Mouse (Mus musculus) cortical plate, adult 2 months (tissue): ENCODE results near the gene Setd1a. TPM values are rescaled to one million over a fixed set of nuclear protein-coding genes. Genes with fewer than 3 reads are reported as not detected.
"Not testable (repeated sequence)": the region's sequence is repeated elsewhere in the genome, so short reads cannot be mapped to it uniquely, and the experiment has no call there.

Experiments
- H3K27ac ChIP-seq: fragments of 200-500 bp; 2 replicates; pipeline ENCODE4 v1.5.1; 2012; ENCODE audit warnings: low read length, control low read depth, inconsistent platforms; ENCODE audit not compliant: insufficient read depth
- H3K4me1 ChIP-seq: fragments of 200-500 bp; 2 replicates; pipeline ENCODE4 v1.6.1; 2011; ENCODE audit warnings: low read length; ENCODE audit not compliant: control insufficient read depth, insufficient read depth
- H3K4me3 ChIP-seq: fragments of 200-500 bp; 2 replicates; pipeline ENCODE4 v1.5.1; 2011; ENCODE audit warnings: mild to moderate bottlenecking, low read length, control low read depth; ENCODE audit not compliant: insufficient read depth
- CTCF ChIP-seq: fragments of 200-500 bp; IDR thresholded peaks from 2 replicates; pipeline ENCODE4 v1.5.1; 2011; ENCODE audit warnings: mild to moderate bottlenecking, control low read depth, low read length; ENCODE audit not compliant: insufficient read depth; ENCODE audit errors: extremely low read depth
- POLR2A ChIP-seq: fragments of 200-500 bp; IDR thresholded peaks from 2 replicates; pipeline ENCODE4 v1.6.1; 2011; ENCODE audit warnings: mild to moderate bottlenecking, low read length, control low read depth; ENCODE audit not compliant: insufficient read depth; ENCODE audit errors: extremely low read depth
- polyA plus RNA-seq: library from polyadenylated mRNA; depleted of rRNA; stranded (reverse); fragments of >200 nt; gene quantifications from 2 replicates; pipeline ENCODE4 v1.2.3, GENCODE M21; 2012

Setd1a gene
- polyA plus RNA-seq, 1 experiment, result 15.7 TPM

DNA sequence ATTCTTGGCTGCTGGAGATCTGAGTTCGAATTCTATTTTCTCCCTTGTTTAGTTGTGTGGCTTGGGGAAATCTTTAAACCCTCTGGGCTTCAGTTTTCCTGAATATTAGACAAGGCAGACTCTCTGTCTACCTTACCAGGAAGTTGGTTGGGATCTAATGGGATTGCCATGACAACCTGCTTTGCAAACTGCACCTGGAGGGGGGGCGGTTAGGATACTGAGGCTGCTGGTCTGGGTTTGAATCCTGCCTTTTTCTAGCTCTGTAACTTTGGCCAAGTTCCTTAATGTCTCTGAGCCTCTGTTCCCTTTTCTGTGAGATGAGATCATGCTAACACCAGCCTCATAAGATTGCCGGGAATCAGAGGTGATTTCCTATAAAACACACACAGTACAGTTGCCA lies 46.0 kb downstream of the Setd1a start:
- H3K4me3 ChIP-seq, result peak overlapping the region; percentile 96
- no peak overlapping the region for H3K27ac ChIP-seq
- TF ChIP-seq POLR2A, result no peak
- TF ChIP-seq CTCF, result no peak
- H3K4me1 ChIP-seq, result no peaks in the 10 kb centered on the region

DNA sequence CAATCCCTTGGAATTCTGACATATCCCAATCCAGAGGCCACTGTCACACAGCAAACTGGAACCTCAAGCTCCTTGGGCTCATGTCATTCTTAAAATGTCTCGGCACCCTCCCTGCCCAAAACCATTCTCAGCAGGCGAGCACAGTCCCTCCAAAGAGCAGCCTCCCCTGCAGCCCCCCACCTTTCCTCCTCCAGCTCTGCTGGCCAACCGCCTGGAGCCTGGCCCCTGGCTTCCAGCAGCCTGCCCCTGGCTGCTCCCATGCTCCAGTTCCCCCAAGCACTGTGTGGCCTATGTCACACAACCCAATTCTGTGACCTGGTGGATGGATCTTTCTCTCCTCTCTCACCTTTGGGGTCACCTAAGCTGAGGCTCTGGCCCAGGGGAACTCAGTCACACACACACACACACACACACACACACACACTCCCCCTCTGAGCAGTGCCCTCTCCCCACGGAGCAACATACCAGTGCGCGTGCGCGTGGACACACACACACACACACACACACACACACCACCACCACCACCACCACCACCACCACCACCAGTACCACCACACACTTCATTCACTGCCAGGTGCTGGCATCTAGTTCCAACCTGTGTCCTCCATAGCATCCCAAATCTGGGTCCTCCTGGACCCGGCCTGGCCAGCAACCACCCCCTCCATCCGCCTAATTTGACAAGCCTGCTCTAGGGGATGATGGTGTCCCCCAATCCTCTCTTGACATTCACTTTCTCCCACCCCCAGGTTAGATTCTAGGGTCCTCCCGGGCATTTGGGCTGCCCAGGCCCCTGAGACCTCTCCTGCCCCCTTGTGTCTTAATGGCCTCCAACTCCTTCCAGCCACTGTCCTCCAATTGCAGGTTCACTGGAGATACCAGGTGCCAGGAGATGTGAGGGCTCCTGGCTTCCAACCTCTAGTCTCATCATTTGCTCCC lies 47.0 kb downstream of the Setd1a start:
- peak overlapping the region; percentile 79 for H3K27ac ChIP-seq
- peak overlapping the region; percentile 96 for H3K4me3 ChIP-seq
- no peak for TF ChIP-seq POLR2A
- no peak for TF ChIP-seq CTCF
- no peaks in the 10 kb centered on the region for H3K4me1 ChIP-seq

DNA sequence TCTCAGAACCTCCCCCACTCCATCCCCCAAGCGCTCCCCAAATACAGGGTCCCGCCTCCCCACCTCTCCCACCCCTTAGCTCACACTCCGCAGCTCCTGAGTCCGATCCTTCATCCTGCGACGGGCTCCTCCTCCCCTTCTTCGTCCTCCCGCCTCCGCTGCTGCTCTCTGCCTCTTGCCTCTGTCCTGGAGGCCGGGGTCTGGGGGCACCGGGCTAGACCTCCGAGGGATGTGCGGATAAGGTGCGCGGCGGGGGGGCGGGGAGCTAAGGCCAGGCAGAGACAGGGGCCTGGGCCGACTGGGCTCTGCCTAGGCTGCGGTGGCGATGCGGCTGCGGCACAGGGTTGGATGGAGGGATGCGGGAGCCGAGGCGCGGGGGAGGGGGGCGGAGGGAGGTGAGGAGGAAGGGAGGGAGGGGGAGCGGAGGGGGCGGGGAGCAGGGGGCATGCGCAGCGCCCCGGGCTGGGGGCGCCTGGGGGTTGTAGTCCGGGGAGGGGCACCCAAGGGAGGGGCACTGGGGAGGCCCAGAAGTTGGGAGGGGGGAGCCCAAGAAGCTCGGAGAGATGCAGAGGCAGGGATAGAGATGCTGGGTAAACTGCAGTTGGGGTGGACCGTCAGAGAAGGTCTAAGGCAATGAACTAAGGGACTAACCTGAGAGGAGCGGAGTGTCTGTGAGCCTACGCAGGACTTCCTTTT lies 47.9 kb downstream of the Setd1a start, which contains the start of the genes Stx4a and Stx1b:
Gene Stx4a (plus strand): TSS at position 119 of the 696 bp plus-strand sequence.
Gene Stx1b (minus strand): TSS at position 374 of the 696 bp plus-strand sequence.
- H3K4me1 ChIP-seq, result no peaks in the 10 kb centered on the region
- peak within 1 kb of the TSS; percentile 79 for H3K27ac ChIP-seq
- peak; percentile 33; the same call in 1 of the 2 replicates for TF ChIP-seq POLR2A
- TF ChIP-seq CTCF, result no peak
- peak within 1 kb of the TSS; percentile 96 for H3K4me3 ChIP-seq

DNA sequence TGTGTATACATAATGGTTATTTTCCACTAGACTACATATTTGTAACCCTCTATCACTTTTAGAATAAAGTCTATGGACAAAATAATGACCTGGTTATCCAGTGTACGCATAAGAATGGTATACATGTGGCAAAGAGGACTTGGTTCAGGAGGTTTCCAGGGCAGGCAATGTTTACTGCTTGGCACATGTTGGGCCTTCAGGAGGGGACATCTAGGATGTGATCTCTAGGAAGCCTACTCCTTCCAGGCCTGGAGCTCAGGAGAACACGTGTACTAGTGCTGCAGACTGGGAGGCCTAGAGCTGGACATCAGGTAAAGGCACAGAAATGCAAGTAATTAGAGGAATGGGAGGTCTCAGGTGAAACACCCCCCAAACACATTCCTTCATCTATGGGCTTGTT lies 59.1 kb downstream of the Setd1a start:
- H3K4me3 ChIP-seq, result no peak overlapping the region
- H3K4me1 ChIP-seq, result no peaks in the 10 kb centered on the region
- no peak for TF ChIP-seq CTCF
- TF ChIP-seq POLR2A, result no peak
- no peak overlapping the region for H3K27ac ChIP-seq

DNA sequence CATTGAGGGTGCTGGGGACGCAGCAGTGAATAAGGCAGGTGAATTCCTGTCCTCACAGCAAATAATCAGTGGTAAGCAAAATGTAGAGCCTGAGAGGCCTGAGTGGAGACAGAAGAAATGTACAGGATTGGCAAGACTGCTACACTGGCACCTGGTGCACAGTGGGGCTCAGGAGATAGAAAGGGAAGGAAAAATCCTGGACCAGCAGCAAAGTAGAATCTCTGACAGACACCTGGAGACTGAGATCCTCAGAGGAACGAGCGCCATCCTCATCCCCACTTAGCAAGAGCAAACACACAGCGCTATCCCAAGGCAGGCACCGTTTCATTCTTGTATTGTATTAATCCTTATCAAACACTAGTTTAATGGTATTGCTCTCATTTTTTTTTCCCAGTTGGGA lies 61.0 kb downstream of the Setd1a start:
- Histone ChIP-seq H3K4me3 (no peak overlapping the region), H3K4me1 (no peaks in the 10 kb centered on the region), H3K27ac (no peak overlapping the region)
- TF ChIP-seq POLR2A (no peak), CTCF (no peak)

DNA sequence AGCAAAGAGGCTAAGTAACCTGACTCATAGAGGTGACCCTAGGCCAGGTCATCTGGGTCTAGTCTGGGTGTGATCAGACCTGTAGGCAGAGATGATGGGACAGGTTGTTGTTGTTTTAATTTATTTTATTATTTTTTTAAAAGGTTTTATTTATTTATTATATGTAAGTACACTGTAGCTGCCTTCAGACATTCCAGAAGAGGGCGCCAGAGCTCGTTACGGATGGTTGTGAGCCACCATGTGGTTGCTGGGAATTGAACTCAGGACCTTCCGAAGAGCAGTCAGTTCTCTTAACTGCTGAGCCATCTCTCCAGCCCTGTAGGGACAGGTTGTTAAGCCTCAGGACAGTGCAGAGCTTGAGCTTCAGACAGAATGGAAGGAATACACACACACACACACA lies 61.4 kb downstream of the Setd1a start:
- not testable (repeated sequence) for H3K27ac ChIP-seq, H3K4me1 ChIP-seq, H3K4me3 ChIP-seq

DNA sequence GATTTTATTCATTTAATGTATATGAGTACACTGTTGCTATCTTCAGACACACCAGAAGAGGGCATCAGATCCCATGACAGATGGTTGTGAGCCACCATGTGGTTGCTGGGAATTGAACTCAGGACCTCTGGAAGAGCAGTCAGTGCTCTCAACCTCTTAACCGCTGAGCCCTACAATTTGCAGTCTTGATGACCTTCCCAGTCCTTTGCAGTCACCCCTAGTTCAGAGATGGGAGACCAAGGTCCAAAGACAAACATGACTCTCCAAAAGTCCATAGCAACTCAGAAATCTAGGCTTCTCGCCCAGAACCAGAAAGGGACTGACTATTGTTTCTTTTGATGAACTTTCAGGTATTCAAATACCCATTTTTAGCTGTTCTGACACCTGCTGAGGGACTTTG lies 63.6 kb downstream of the Setd1a start:
- not testable (repeated sequence) for H3K4me1 ChIP-seq, H3K27ac ChIP-seq, H3K4me3 ChIP-seq

DNA sequence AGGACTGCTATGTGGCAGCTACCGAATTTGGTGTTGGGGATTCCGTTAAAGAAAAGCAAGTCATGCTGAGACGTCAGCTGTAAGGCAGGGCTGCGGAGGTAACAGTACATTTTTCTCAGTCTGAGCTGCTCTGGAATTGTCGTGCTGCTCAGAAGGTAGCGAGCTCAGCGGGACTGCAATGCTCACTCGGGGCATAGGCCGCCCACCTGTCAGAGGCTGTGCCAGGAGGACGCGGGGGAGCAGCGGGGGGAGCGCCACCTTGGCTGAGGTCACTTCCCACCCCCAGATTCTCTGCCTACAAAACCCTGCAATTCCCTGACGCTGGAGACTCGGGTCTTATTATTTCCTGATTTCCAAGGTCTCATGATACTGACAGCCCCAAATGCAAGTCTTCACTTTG lies 64.4 kb downstream of the Setd1a start:
- Histone ChIP-seq H3K27ac (peak overlapping the region; percentile 97), H3K4me1 (no peaks in the 10 kb centered on the region; the same call in 1 of the 2 replicates), H3K4me3 (peak overlapping the region; percentile 60)
- no peak for TF ChIP-seq CTCF
- TF ChIP-seq POLR2A, result peak; percentile 66

DNA sequence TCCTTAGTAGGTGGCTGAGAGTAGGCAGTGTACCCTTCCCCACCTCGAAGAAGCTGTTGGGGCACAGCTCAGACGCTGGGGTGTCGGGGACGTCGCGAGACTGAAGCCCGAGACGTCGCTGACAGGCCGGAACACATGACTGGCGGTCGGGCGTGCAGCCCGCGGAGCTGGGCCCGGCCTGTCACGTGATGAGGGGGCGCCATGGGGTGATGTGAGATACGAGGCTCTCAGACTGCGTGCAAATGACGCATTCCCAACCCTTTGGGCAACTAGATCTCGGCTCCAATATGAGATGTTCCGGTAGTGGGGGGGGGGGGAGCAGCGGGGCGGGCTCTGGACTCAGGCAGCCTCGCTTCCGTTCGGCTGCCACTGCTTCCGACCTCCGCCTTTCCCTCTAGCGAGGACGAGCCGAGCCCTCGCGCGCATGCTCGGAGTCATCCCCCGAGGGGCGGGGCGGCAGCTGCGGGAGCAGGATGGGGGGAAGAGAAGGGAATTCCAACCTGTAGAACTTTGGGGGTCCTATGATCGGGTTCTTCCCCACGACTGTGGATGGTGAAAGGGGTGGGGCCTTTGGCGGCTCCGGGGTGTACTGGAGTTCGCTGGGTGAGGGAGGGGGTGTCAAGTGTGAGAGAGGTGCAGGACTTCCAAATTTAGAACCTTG lies 65.0 kb downstream of the Setd1a start:
- peak overlapping the region; percentile 60 for H3K4me3 ChIP-seq
- peak overlapping the region; percentile 97 for H3K27ac ChIP-seq
- no peaks in the 10 kb centered on the region; the same call in 1 of the 2 replicates for H3K4me1 ChIP-seq
- peak; percentile 79 for TF ChIP-seq POLR2A
- TF ChIP-seq CTCF, result no peak
